Mouse (Mus musculus) forebrain, embryonic 12.5 days (tissue): ENCODE measurements around the gene Naa35. TPM values are rescaled to one million over a fixed set of nuclear protein-coding genes. Genes with fewer than 3 reads are reported as not detected.

Source experiments
- ATAC-seq: fragments of 200-750 bp; cut with Nextera tagmentation; 2 replicates; pipeline ENCODE4 v1.8.0; 2017; ENCODE audit warnings: moderate TSS enrichment; ENCODE audit not compliant: low FRiP score
- H3K27ac ChIP-seq: fragments of 300-500 bp; sonication (generic); 2 replicates; pipeline ENCODE4 v1.5.1; 2016; ENCODE audit warnings: mild to moderate bottlenecking
- H3K27me3 ChIP-seq: fragments of 300-500 bp; sonication (generic); 2 replicates; pipeline ENCODE4 v1.6.1; 2016; ENCODE audit warnings: mild to moderate bottlenecking
- H3K36me3 ChIP-seq: fragments of 300-500 bp; sonication (generic); replicated peaks from 2 replicates; pipeline ENCODE4 v1.6.1; 2016; ENCODE audit warnings: mild to moderate bottlenecking
- H3K4me1 ChIP-seq: fragments of 300-500 bp; sonication (generic); 2 replicates; pipeline ENCODE4 v1.6.1; 2016
- H3K4me2 ChIP-seq: fragments of 300-500 bp; sonication (generic); 2 replicates; pipeline ENCODE4 v1.6.1; 2016; ENCODE audit warnings: mild to moderate bottlenecking, moderate library complexity
- H3K4me3 ChIP-seq: fragments of 300-500 bp; sonication (generic); replicated peaks from 2 replicates; pipeline ENCODE4 v1.5.1; 2016; ENCODE audit warnings: mild to moderate bottlenecking
- H3K9ac ChIP-seq: fragments of 300-500 bp; sonication (generic); 2 replicates; pipeline ENCODE4 v1.6.1; 2016; ENCODE audit warnings: mild to moderate bottlenecking
- H3K9me3 ChIP-seq: fragments of 300-500 bp; sonication (generic); 2 replicates; pipeline ENCODE4 v1.6.1; 2016
- WGBS: fragments of 180-500 bp; shearing (Covaris S2); methylation state at CpG from one replicate; pipeline ENCODE4 v1.1.7; 2016; 5-methylcytosine and 5-hydroxymethylcytosine counted together
- polyA plus RNA-seq: library from polyadenylated mRNA; unstranded; fragments of >200 nt; fragmentation: Nextera tagmentation; extraction: Ambion mirVana; gene quantifications from 2 replicates; pipeline ENCODE4 v1.2.1, GENCODE M21; 2016

Gene Naa35
- polyA plus RNA-seq: 151 and 157 TPM in 2 replicates

DNA sequence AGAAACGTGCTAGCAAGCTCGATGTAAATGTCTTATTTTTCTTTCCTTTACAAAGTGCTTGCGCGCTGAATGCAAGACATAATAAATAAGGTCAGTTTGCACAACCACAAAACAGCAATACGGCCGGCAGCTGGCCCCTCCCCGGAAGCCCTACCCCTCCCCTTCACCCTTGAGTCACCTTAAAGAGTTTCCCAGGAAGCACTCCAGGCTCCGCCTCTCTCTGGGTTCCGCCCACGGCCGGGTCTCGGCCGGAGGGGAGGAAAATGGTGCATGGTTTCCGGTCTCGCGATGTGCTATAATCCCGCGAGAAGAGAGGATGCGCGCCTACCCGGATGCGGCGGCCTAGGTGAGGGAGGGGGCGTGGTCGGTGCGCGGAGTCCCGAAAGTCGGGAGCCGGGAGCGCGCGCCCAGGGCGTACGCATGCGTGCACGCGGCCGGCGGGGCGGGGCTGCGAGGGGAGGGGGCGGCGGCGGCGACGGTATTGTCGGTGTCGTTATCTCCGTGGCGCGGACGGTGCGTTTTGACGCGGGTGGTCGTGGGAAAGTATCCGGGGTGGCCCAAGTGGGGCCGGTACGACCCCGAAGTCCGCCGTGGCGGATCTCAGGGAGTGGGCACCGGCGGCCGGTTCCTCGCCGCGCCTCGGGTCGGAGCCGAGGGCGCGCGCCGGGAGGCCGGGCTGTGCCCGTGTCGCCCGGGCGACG is at the start of gene Naa35, which contains the start of gene Agtpbp1:
Gene Naa35 (plus strand): TSS at position 313 of the 701 bp plus-strand sequence.
Gene Agtpbp1 (minus strand): TSS at position 281 of the 701 bp plus-strand sequence.
- Histone ChIP-seq H3K9me3 (no peaks in the 10 kb centered on the region), H3K4me1 (peaks cover 26% of the 10 kb centered on the region), H3K9ac (peak within 1 kb of the TSS; percentile 90), H3K36me3 (peaks cover 31% of the 10 kb centered on the region), H3K27ac (peak within 1 kb of the TSS; percentile 81), H3K4me3 (peak within 1 kb of the TSS; percentile 88), H3K27me3 (no peaks in the 10 kb centered on the region), H3K4me2 (peak within 1 kb of the TSS; percentile 93)
- peak; percentile 98 for ATAC-seq
- WGBS: under 1% methylated on average over 83 of the region's 83 CpGs

DNA sequence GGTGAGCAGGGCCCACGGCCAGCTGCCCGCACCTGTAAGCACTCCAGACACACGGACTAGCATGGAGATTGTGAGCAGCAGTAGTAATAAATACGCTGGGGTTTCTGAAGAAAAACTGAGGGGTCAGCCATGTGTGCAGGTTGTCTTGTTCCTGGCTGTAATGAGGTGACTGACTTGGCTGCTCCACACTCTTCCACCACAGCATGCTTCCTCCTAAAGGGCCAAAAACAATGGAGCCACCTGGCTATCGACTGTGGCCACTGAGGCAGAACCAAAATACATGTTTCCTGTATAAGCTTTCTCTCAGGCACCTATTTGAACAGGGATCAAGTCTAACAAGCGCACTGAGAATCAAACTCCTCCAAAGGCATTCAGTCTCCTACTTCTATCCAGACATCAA is 49.3 kb upstream of the Naa35 start:
- Histone ChIP-seq H3K9ac (no peak overlapping the region), H3K4me2 (no peak overlapping the region), H3K27ac (no peak overlapping the region), H3K36me3 (no peaks in the 10 kb centered on the region; the same call in none of the 2 replicates), H3K4me1 (no peaks in the 10 kb centered on the region), H3K9me3 (no peaks in the 10 kb centered on the region), H3K4me3 (no peak overlapping the region), H3K27me3 (no peaks in the 10 kb centered on the region)
- no peak for ATAC-seq
- 89% methylated on average over 6 of the region's 6 CpGs for WGBS

DNA sequence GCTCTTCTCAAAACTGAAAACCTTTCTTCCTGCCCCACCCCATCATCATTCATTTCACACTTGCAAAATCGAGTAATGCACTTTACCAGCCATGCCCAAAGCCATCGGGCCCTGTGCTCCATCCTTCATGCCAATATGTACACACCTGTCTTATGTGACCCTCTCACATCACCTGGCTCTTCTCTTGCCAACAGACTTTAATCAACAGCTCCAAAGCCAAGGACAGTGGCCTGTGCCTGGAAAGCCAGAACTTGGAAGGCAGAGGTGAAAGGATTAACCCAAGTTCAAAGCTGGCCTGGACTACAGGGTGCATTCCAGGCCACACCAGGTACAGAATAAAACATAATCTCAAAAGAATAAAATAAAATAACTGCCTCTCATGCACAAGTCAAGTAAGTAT is 48.4 kb upstream of the Naa35 start:
- H3K36me3 ChIP-seq: no peaks in the 10 kb centered on the region; the same call in 1 of the 2 replicates
- H3K4me1 ChIP-seq: no peaks in the 10 kb centered on the region
- ATAC-seq: no peak
- no peak overlapping the region for H3K4me2 ChIP-seq
- H3K27ac ChIP-seq: no peak overlapping the region
- WGBS: 89% methylated on average over 2 of the region's 2 CpGs
- H3K27me3 ChIP-seq: no peaks in the 10 kb centered on the region
- H3K9ac ChIP-seq: no peak overlapping the region
- no peaks in the 10 kb centered on the region for H3K9me3 ChIP-seq
- no peak overlapping the region for H3K4me3 ChIP-seq

DNA sequence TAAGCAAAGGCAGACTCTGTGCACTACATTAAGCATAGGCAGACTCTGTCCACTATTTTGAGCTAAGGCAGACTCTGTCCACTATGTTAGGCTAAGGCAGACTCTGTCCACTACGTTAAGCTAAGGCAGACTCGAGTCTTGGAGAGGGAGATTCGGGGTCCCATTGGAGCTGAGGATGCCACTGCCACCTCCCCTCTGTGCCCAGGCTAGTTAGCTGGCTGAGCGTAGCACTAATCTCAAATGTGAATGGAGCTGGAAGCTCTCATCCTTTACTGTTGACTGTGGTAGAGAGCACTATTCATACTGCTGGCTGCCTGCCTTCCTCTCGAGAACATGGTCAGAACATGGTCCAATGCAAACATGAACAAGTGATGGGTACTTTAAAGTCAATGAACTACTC is 46.4 kb upstream of the Naa35 start:
- Histone ChIP-seq H3K4me1 (no peaks in the 10 kb centered on the region), H3K4me2 (no peak overlapping the region), H3K9ac (no peak overlapping the region), H3K4me3 (no peak overlapping the region), H3K9me3 (no peaks in the 10 kb centered on the region), H3K27me3 (no peaks in the 10 kb centered on the region), H3K27ac (no peak overlapping the region), H3K36me3 (no peaks in the 10 kb centered on the region)
- ATAC-seq: no peak
- 94% methylated on average over 5 of the region's 5 CpGs for WGBS

DNA sequence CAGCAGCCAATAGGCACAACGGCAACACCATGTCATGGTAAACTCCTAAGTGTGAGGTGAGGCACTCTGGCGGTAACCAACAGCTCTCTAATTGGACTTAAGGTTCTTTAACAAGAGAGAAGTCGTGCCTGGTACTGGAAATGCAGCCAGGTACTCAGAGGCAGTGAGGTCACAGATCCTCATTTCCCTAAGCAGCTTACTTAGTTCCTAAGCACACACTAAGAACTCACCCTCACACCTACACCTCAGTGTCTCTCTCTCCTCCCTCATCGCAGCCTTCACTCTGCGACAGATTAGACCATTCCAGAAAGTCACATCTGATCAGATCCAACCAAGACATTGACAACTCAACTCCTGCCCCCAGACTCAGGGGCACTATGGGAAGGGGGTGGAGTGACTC is 45.0 kb upstream of the Naa35 start:
- H3K36me3 ChIP-seq: no peaks in the 10 kb centered on the region
- ATAC-seq: no peak
- 88% methylated on average over 5 of the region's 5 CpGs for WGBS

DNA sequence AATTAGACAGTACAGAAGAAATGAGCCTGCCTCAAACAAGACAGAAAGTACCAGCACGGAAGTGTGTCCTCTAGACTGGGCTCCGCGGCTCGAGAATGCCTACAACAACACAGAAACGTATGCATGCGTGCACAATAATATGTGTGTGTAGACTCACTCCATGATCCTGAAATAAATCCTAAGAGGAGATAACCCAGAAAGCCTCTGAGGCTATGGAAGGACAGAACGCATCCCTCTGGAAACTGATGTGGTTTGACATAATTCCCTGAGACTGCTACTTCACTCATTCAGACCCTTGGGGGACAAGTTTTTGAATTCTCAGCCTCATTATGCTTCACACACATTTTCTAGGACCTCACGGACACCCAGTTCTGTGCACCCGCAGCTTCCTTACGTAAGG is 42.6 kb upstream of the Naa35 start:
- Histone ChIP-seq H3K4me1 (no peaks in the 10 kb centered on the region), H3K4me2 (no peak overlapping the region), H3K27me3 (no peaks in the 10 kb centered on the region), H3K36me3 (no peaks in the 10 kb centered on the region), H3K4me3 (no peak overlapping the region), H3K9ac (no peak overlapping the region), H3K27ac (no peak overlapping the region), H3K9me3 (no peaks in the 10 kb centered on the region)
- WGBS: 90% methylated on average over 10 of the region's 10 CpGs
- ATAC-seq: no peak

More for the DNA sequence above, 45.0 kb upstream of the Naa35 start:
- Histone ChIP-seq H3K9me3 (no peaks in the 10 kb centered on the region), H3K4me2 (no peak overlapping the region), H3K27ac (no peak overlapping the region), H3K4me1 (no peaks in the 10 kb centered on the region), H3K4me3 (no peak overlapping the region), H3K9ac (no peak overlapping the region), H3K27me3 (no peaks in the 10 kb centered on the region)

DNA sequence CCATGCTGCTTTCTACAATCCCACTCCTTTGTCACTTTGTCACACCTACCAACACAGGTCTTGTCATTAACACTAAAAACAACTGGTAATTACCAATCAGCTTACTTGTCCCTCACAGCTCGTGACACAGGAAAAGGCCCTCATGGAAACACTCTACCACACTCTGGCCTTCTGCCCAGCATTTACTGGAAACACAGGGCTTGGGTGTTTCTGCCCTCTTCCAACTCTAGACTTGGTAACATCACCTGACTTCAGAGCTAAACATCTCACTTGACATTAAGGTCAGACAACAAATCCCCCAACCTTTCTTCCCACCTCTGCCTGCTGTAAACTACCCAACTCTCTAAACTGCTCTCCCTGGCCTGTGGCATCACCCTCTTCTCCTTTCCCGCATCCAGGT is 38.0 kb upstream of the Naa35 start:
- WGBS: 76% methylated on average over 2 of the region's 2 CpGs
- Histone ChIP-seq H3K36me3 (no peaks in the 10 kb centered on the region), H3K27me3 (no peaks in the 10 kb centered on the region), H3K4me1 (no peaks in the 10 kb centered on the region), H3K27ac (no peak overlapping the region), H3K4me2 (no peak overlapping the region), H3K9me3 (no peaks in the 10 kb centered on the region), H3K4me3 (no peak overlapping the region), H3K9ac (no peak overlapping the region)
- no peak for ATAC-seq

DNA sequence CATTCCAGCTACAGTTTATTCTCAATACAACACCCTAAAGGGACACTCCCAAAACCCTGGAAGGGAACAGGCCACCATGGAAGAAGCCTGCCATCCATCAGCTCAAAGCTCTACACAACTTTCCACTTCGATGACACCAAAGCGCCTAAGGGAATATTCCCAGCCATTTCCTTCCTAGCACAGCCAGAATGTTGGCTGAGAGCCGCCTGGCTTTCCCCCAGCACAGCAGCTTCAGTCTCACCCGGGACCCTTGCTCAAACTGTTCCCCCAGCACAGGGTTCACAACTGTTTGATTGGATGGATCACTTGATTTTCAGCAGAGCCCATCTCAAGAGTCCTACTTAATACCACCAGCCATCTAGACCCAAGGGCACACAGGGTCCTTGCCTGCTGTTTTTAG is 37.3 kb upstream of the Naa35 start:
- no peaks in the 10 kb centered on the region for H3K9me3 ChIP-seq
- H3K27ac ChIP-seq: no peak overlapping the region
- no peaks in the 10 kb centered on the region for H3K4me1 ChIP-seq
- H3K9ac ChIP-seq: no peak overlapping the region
- no peaks in the 10 kb centered on the region for H3K27me3 ChIP-seq
- 86% methylated on average over 4 of the region's 4 CpGs for WGBS
- no peak for ATAC-seq
- H3K4me3 ChIP-seq: no peak overlapping the region
- H3K4me2 ChIP-seq: no peak overlapping the region
- no peaks in the 10 kb centered on the region for H3K36me3 ChIP-seq

DNA sequence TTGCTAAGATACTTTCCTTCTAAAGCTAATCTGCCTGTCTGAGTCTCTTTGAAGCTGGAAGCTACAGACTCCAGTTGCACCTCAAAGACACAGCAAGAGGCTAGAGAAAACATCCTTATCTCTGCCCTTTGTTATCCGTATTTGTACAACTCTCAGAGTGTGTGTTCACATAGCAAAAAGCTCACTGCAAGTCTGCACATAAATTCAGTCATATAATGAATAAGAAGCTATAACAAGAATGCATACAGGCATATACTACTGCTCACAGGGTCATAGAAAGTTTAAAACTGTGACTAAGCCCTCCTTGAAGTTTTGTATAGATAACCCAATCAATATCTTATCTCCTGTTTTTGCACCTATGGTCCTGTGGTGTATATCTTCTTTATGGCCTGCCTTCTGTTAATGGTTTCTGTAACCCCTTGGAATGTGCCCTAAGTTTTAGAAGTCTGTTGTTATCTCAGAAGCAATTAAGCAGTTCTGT is 35.7 kb upstream of the Naa35 start:
- H3K4me1 ChIP-seq: no peaks in the 10 kb centered on the region

DNA sequence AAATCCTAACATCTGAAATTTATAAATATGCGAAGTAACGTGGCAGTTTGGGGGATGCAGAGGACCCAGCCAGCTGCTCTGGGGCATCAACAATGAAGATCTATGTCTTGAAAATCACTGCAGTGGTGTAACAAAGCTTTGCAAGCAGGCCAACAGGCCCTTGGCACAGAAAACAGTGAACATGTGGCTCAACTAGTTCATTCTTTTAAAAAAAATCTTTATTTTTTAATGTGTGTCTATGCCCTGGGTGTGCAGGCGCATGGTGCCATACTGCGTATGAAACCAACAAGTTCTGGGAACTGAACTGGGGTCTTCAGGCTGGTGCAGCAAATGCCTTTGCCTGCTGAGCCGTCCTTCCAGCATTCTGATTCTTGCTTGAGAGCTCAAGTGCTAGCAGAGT is 32.8 kb upstream of the Naa35 start:
- Histone ChIP-seq H3K9ac (no peak overlapping the region), H3K4me3 (no peak overlapping the region), H3K4me1 (peaks cover 20% of the 10 kb centered on the region), H3K36me3 (no peaks in the 10 kb centered on the region), H3K9me3 (no peaks in the 10 kb centered on the region), H3K4me2 (no peak overlapping the region), H3K27me3 (peaks cover 5% of the 10 kb centered on the region; the same call in 1 of the 2 replicates), H3K27ac (no peak overlapping the region)
- WGBS: 89% methylated on average over 5 of the region's 5 CpGs
- ATAC-seq: no peak

More for the DNA sequence above, 35.7 kb upstream of the Naa35 start:
- no peak for ATAC-seq
- Histone ChIP-seq H3K9me3 (no peaks in the 10 kb centered on the region), H3K36me3 (no peaks in the 10 kb centered on the region), H3K27ac (no peak overlapping the region), H3K4me2 (no peak overlapping the region), H3K27me3 (no peaks in the 10 kb centered on the region), H3K9ac (no peak overlapping the region), H3K4me3 (no peak overlapping the region)
- WGBS: 80% methylated on average over 1 of the region's 1 CpGs

DNA sequence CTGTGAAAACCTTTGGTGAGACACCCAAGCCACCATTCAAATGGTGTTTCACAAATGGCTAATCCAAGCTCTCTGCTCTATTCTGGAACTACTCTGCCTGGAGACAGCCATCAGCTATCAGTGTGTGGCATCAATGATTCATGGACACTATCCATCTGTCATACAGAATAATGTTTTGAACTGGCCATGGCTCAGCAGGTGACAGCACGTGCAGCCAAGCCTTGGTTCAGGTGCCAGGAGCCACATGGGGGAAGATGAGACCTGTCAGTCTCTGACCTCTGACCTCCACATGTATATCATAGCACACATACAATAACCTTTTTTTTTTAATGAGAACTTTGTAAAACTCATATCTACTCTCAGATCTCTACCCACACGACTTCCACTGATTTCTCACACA is 32.3 kb upstream of the Naa35 start:
- H3K27ac ChIP-seq: no peak overlapping the region
- no peak overlapping the region for H3K9ac ChIP-seq
- peaks cover 23% of the 10 kb centered on the region for H3K4me1 ChIP-seq
- no peaks in the 10 kb centered on the region for H3K9me3 ChIP-seq
- H3K4me3 ChIP-seq: no peak overlapping the region
- no peak for ATAC-seq
- H3K4me2 ChIP-seq: no peak overlapping the region
- peaks cover 5% of the 10 kb centered on the region; the same call in 1 of the 2 replicates for H3K27me3 ChIP-seq
- no peaks in the 10 kb centered on the region for H3K36me3 ChIP-seq
- 85% methylated on average over 2 of the region's 2 CpGs for WGBS

DNA sequence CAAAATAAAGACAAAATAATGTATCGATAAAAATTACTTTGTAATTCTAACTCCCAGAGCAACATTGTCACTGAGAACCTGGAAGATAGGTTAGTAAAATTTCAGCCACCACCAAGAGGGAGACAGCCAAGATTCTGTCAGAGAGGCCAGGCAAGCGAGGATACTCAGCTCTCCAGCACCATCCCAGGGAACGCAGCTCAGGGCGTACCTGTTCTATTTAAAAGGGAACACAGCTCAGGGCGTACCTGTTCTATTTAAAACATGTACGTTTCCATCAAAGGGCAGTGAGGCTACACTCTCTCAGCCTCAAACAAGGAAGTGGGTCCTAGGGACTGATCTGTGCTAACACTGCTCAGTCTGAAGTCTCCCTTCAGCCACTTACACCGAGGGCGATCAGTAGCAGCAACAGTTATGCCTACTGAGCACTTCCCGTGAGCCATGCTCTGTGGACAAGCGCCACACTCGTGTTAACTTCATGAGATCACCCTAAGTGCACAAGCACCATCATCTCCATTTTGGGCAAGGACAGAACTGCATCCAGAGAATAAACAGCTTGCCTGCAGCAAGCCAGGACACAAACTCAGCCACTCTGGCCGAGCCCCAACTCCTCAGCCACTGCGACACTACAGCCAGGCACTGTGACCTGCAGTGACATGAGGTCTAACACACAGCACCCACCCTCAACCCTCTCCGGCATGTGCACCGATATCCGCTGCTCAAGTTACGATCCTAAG is 30.1 kb upstream of the Naa35 start:
- no peak for ATAC-seq
- WGBS: 82% methylated on average over 17 of the region's 17 CpGs
- no peak overlapping the region for H3K4me3 ChIP-seq

More for the DNA sequence above, 30.1 kb upstream of the Naa35 start:
- H3K36me3 ChIP-seq: no peaks in the 10 kb centered on the region
- H3K9me3 ChIP-seq: no peaks in the 10 kb centered on the region
- H3K27ac ChIP-seq: no peak overlapping the region
- H3K27me3 ChIP-seq: peaks cover 8% of the 10 kb centered on the region; the same call in 1 of the 2 replicates
- peaks cover 25% of the 10 kb centered on the region for H3K4me1 ChIP-seq
- no peak overlapping the region for H3K9ac ChIP-seq
- H3K4me2 ChIP-seq: peak overlapping the region; percentile 85
